Mouse (Mus musculus): ENCODE data around the gene Erbb2. TPM values are rescaled to one million over a fixed set of nuclear protein-coding genes. Genes with fewer than 3 reads are reported as not detected.

The Erbb2 gene
- polyA plus RNA-seq, 1 experiment, result 62.1 TPM

DNA sequence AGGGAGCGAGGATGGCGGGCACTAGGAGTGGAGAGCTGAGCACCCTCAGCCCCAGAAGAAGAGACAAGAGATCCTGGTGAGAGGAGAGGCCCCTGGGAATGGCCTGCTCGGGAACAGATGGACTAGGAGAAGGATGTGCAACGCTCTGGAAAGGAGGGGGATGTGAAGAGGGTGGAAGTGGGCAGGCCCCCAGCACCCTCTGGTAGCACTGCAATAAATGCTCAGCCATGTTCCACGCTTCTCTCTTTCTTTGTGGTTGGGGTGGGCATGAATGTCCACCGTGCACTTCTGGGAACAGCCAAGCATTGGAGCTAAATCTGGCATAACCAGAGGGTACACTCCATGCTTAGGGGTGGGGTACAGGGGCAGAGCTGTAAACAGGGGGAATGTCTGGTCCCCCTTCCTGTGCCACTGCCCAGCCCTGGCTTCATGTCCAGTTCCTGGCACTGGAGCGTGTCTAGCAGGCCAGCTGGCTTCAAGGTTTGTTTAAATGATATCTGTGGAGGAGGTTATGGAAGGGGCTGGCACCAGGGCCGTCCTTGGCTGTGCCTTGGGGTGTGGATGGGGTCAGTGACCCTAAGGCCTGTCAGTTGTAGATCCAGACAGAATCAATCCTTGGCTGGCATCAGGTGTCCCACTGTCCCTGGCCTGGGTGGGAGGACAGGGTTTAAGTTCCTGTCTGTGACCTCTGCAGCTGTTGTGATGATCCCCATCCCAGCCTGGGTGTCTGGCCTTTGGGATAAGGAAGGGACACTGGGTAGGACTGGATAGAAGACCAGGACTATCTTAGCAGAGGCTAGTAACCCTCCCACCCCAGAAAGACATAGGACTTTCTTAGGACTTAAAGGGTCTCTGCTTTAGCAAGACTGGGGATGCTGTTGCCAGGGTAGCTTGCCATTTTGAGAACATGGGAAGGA is 27.3 kb upstream of the Erbb2 start:
- WGBS, result 73% methylated on average over 8 of the region's 8 CpGs
- DNase-seq (ENCODE audit: low read depth, low spot score), result no peak

DNA sequence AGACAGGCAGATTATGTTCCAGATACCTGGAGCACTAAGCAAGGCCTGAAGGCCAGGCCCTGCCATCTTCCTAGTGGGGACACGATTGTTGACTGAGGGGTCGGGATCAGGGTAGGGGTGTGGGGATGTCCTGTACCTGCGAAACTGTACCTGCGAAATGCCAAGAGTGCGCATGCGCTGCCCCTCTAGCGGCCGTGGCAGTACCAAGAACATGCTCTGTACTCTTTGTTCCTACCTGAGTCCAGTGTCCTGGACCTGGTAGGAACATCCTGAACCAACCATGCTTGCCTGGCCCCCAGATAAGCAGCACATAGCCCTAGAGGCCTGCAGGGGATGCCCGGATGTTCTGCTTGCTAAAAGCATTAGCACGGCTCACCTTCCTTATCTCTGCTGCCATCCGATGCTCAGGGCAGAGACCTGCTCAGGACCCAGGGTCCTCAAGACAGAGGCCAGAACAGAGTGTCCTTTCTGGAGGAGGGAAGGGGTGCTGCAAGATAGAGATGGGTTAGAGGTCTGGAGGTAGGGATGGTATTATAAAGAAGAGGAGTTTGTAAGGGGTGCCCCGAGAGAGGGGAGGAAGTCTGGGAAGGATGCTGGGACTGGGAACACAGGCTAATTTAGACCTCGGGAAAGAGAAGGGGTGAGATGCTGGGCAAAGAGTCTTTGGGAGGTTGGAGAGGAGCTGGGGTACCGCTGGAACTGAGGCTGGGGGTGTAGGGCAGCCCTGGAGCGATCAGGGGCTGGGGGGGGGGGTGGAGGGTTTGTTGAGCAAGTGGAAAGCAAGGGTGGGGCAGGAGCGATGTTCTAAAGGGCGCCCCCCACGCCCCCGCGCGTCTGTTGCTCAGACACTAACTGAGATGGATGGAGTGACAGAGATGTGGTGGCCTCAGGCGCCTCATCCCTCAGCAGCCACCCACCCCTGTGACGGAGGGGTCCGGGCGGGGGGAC is 26.4 kb upstream of the Erbb2 start, which contains the start of gene Pnmt:
Pnmt (plus strand) TSS at position 813 of the 948 bp plus-strand sequence.
- no peak for DNase-seq (ENCODE audit: low read depth, low spot score)
- 61% methylated on average over 25 of the region's 25 CpGs for WGBS

DNA sequence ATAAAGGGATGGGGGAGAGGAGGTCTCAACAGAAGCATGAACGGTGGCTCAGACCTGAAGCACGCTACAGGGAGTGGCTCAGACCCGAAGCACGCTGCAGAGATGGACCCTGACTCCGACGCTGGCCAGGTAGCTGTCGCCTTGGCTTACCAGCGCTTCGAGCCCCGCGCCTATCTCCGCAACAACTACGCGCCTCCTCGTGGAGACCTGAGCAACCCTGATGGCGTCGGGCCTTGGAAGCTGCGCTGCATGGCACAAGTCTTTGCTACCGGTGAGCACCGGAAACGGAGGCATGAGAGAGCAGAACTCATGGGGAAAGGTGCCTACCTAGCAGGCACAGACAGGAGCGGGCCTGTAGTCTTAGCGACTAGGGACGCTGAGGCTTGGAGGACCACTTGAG is 25.7 kb upstream of the Erbb2 start:
- 24% methylated on average over 24 of the region's 24 CpGs for WGBS
- no peak for DNase-seq (ENCODE audit: low read depth, low spot score)

DNA sequence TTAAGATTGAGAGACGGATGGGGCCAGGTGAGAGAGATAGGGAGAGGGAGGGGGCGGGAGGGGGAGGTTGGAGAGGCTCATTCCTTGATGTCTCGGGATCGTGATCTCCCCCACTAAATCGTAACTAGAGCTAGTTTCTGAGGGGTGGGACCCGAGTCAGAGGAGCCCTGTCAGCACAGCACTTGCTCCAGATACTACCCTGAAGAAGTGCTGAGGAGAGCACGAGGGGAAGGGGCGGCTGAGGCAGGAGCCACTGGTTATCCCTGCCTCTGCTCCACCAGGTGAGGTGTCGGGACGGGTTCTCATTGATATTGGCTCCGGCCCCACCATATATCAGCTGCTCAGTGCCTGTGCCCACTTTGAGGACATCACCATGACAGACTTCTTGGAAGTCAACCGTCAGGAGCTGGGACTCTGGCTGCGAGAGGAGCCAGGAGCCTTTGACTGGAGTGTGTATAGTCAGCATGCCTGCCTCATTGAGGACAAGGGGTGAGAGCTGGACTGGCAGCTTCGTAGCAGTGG is 25.2 kb upstream of the Erbb2 start:
- no peak for DNase-seq (ENCODE audit: low read depth, low spot score)
- 70% methylated on average over 14 of the region's 14 CpGs for WGBS

DNA sequence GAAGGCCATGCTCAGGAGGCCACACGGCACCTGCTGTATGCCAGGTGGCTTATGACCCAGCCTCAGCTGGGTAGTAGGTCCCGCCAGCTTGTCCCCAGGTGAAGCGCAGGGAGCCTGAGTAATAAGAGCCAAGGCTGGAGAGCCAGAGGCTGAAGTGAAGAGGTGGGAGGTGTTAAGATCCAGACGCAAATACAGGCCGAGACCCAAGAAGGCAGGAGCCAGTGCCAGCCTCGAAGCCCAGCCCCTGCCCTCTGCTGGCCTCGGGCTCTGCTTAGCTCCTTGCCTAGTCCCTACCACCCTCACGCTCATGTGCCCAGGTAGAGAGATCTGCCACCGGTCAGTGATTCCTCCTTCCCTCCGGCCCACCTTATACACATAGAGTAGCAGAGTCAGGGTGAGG is 24.0 kb upstream of the Erbb2 start:
- WGBS, result 67% methylated on average over 10 of the region's 10 CpGs
- no peak for DNase-seq (ENCODE audit: low read depth, low spot score)

DNA sequence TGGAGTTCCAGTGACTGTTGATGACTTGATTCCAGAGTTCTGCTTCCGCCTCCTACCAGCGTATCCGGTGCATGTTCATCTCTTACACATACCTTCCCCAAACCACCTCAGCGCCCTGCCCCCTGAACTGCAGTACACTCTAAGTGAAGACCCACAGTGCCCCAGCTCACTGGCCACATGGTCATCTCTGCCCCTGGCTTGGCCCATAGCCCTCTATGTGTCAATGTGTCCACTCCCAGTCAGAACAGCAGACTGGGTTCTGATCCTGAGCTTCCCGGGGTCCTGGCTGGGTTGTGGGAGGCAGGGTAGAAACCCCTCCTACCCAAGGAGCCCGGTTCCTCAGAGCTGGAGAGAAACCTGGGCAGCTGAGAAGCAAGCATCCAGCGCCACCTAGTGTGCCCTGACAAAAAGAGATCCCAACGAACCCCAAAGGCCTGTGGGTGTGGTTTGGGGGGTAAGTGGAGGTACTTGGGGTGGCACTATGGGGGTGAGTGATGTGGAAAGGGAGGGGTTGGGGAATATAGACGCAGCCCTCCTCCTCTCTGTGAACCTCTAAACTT is 23.0 kb upstream of the Erbb2 start:
- 40% methylated on average over 9 of the region's 9 CpGs for WGBS
- no peak for DNase-seq (ENCODE audit: low read depth, low spot score)

DNA sequence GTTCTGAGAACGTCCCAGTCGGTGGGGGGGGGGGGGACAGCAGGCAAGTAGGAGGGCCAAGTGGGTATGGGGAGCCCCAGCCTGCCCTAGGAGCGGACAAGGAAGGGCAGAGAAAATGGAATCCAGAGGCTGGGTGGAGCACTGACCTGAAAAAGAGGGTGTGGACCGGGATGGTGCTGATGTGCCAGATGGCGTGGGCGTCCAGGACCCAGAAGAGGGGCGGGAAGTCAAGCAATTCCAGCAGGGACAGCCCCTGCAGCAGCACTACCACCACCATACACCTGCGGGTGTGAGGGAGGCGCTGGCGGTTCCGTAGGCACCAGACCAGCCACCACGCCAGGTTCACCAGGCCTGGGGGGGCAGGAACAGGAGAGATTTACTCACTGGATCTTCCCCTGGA is 22.1 kb upstream of the Erbb2 start:
- no peak for DNase-seq (ENCODE audit: low read depth, low spot score)
- 53% methylated on average over 12 of the region's 12 CpGs for WGBS

DNA sequence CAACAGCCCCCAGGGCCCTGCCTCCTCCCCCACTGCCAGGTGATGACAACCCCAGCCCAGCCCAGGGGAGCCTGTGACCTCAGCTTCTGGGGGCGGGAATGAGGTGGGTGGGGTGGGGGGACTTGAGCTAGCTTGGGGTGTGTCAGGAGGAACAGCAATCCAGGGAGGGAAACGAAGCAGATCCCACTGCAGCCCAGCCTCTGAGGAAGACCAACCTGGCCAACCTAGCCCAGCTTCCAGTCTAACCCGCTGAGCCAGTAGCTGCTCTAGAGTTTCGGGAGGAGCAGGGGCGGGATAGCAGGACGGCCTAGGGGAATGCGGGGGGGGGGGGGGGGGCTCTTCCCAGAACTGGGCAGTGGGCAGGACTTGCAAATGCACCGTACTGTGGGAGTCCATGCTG is 20.2 kb upstream of the Erbb2 start:
- DNase-seq (ENCODE audit: low read depth, low spot score), result no peak
- WGBS, result 15% methylated on average over 8 of the region's 8 CpGs

DNA sequence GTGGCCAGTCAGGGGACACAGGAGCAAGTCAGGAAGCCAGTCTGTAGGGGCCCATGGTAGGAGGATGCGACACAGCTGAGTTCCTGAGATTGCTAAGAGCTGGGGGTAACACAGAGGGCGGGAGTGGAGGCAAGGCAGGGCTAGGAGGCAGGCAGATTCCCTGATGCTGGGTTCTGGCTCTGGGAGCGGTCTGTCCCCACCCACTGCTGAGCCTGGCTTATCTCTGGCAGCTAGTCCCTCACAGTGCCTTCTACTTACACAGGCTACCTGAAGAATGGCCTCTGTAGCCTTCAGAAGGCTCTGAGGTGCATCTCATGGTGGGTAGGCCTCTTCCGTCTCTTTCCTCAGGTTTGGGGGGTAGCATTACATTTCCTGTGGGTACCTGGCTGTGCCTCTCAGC is 19.6 kb upstream of the Erbb2 start:
- WGBS, result 54% methylated on average over 4 of the region's 4 CpGs
- DNase-seq (ENCODE audit: low read depth, low spot score), result no peak

DNA sequence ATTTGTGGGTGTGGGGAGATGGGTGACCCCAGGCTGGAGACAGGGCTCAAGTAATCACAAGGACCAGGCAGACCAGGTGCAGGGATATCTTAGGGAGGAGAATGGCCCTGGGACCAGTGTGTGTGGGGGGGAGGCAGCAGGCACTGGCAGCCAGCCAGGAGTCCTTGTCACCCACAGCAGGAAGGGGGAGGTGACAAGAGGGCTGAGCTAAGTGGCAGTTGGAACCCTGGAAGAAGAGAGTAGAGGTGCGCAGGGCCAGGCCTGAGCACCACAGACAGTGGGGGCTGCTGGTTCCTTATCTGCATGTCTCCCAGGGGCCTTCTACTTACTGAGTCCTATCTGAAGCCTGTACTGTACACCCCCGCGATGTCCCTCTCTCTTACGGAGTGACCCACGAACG is 19.0 kb upstream of the Erbb2 start:
- 59% methylated on average over 6 of the region's 6 CpGs for WGBS
- DNase-seq (ENCODE audit: low read depth, low spot score), result no peak

DNA sequence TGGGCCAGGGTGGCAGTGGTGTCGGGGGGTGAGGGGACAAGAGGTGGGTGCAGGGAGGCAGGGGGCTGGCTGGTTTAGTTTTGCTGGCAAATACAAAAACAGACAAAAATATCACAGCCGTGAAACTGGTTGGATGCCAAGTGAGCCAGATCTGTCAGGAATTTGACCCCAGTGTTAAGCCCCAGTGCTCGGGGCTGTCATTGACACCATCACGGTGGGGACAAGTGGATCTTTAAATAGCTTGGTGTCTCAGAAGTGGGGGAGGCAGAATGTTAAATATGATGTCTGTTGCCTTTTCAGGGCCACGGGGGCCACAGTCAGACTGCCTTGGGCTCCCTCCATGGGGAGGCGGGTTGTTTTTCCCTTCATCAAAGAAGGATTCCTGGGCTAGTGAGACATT is 18.0 kb upstream of the Erbb2 start:
- no peak for DNase-seq (ENCODE audit: low read depth, low spot score)
- 21% methylated on average over 6 of the region's 6 CpGs for WGBS

DNA sequence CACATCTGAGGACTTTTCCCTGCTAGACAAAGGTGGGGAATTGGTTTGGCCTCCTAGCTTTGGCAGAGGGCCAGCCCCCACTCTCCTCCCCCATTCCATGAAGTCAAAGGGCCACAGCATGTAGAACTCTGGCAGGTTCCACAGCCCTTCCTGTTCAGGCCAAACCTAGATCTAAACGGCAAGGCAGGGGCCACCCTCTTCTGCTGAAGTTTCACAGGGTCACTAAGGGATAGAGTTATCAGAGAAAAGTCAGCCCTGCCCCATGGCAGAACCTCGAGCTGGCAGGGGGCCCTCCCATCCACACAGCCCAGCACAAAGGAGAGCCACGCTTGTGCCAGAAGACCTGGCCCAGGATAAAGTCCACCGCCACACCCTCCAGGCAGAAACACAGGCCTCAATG is 17.2 kb upstream of the Erbb2 start:
- DNase-seq (ENCODE audit: low read depth, low spot score), result peak; percentile 70
- WGBS, result 24% methylated on average over 4 of the region's 4 CpGs

DNA sequence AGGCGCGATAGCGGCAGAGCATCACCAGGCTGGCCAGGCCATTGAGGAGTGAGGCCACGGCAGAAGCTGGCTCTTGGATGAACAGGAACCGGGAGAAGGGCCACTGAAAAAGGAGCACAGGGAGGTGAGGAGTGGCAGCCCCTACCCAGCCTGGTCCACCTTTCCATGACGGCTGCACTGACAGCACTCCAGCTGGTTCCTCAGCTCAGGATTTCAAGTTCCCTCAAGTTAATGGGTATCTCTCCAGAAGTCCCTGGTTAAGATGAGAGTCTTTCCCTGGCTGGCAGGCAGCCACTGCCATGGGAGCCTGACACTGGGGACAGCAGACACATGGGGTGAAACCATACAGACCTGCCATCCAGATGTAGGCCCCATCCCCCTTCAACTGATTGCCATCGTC is 14.3 kb upstream of the Erbb2 start:
- DNase-seq (ENCODE audit: low read depth, low spot score), result no peak
- WGBS, result 91% methylated on average over 7 of the region's 7 CpGs

DNA sequence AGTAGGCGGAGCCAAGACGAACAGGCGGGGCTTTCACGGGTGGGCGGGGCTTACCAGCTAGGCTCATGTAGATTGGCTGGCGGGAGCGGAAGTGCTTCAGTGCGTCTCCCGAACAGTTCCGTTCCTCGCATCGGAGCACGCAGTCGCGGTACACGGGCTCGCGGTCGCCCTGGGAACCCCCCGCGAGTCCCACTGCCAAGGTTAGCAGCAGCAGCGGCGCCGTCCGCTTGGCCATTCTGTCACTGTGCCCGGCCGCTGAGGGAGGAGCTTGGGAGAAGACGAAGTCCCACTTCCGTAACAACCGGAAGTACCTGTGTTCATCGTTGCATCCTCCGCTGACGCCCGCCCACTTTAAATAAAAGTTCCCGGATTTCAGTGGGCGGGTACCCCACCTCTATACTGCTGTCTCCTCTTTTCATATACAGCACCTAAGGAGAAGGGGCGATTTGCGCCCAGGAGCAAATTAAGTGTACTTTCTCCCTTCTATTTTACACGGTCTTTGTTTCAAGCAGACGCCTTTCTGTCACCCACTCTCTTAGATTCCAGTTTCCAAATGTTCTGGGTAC is 12.0 kb upstream of the Erbb2 start, which contains the start of gene Pgap3:
Pgap3 (minus strand) TSS at position 330 of the 566 bp plus-strand sequence.
- under 1% methylated on average over 40 of the region's 40 CpGs for WGBS
- no peak for DNase-seq (ENCODE audit: low read depth, low spot score)

DNA sequence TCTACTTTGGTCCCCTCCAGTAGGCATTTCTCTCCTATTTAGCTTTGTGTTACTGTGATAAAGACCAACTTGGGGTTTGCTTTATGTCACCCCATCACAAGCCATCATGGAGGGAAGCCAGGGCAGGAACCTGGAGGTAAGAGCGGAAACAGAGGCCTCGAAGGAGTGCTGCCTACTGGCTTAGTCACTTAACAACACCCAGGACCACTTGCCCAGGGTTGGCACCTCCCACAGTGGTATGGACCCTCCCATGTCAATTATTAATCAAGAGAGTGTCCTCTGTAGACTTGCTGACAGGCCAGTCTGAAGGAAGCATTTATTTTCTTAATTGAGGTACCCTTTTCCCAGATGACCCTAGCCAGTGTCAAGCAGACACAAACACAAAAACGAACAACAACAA is 11.5 kb upstream of the Erbb2 start:
- 17% methylated on average over 3 of the region's 3 CpGs for WGBS
- no peak for DNase-seq (ENCODE audit: low read depth, low spot score)

DNA sequence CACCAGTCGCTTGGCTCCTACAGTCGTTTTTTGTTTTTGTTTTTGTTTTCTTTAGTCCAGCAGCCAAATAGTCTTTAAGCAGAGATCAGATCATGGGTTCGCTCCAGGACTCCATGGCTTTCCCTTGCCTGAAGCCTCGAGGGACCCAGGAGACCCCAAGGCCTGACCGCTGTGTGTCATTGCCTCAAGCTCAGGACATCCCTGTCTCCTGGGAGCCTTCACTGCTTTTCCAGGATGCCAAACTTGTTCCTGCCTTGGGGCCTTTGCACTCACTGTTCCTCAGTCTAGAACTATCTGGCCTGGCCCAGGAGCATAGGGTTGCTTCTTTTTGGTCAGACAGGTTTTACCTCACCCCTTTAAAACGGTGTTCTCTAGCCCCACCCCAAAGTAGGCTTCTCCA is 5.6 kb upstream of the Erbb2 start:
- DNase-seq (ENCODE audit: low read depth, low spot score), result no peak
- 64% methylated on average over 6 of the region's 6 CpGs for WGBS

DNA sequence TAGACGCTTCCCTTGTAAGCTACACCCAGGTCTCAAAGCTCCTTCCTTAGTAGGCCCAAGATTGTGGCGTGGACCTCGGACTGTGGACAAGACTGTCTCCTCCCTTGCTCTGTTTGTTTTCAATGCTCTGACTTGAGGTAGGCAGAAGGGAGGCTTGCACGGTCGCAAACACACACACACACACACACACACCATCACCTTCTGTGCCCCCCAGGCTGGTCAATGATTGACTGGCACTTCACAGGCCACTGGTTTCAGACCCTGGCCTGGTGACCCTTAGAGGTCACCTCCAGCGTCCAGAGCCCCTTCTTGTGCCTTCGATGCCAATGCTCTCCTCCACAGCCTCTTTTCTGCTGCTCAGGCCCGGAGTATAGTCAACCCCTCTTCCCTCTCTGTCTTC is 3.4 kb upstream of the Erbb2 start:
- no peak for DNase-seq (ENCODE audit: low read depth, low spot score)
- WGBS, result 30% methylated on average over 8 of the region's 8 CpGs

DNA sequence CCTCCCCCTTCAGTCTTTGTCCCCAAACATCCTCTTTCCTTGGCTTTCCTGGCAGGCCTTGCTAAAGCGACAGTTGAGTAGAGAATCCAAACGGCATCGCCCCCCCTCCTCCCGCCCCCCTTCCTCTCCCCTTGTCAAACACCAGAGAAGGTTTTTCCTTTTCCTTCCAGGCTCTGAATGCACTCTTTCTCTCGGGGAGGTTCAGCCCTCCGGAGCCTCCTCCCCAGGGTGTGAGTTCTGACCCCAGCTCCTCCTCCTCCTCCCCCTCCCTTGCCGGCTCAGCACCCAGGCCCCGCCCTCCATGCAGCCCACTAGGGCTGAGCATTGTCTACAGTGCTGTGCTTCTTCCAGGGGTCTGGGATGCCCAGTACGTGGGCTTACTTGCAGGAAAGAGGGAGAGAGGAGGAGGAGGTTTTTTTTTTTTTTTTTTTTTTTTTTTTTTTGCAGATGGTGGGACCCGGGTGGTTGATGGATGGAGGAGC is 2.9 kb upstream of the Erbb2 start:
- no peak for DNase-seq (ENCODE audit: low read depth, low spot score)
- WGBS, result 14% methylated on average over 10 of the region's 10 CpGs

DNA sequence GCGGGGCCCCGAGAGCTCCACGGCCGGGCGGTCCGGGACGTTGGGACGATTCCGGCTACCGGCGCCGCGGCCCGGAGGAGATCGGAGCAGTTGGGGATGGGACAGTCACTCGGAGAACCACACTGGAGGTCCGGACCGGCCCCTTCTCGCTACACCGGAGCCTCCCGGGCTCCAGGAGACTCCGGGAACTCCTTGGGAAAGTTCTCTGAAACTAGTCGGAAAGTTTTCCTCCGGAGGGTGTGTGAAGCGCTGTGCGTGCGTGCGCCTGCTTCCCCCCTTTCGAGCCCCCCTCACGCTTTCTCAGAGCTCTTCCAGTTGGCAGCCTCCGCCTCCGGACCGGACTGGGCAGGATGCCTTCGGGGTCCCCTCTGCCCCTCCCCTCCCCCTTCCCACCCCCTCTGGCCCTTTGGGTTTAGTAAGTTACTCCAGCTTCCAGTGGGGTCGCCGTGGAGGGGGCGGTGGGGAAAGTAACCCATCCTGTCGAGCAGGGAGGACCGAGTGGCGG is 579 bp downstream of the Erbb2 start:
- WGBS, result under 1% methylated on average over 40 of the region's 40 CpGs
- DNase-seq (ENCODE audit: low read depth, low spot score), result no peak
